Mouse (Mus musculus) kidney, postnatal 0 days (tissue): ENCODE data around the gene Hspb11. TPM values are rescaled to one million over a fixed set of nuclear protein-coding genes. Genes with fewer than 3 reads are reported as not detected.

Experiments
- ATAC-seq: fragments of 200-750 bp; cut with Nextera tagmentation; replicated peaks from 2 replicates; pipeline ENCODE4 v1.8.0; 2017; ENCODE audit warnings: low read depth, moderate number of reproducible peaks, moderate TSS enrichment, moderate library complexity; ENCODE audit not compliant: low FRiP score
- DNase-seq: peaks from one replicate; pipeline ENCODE4 v3.0.0-alpha.2; 2016; ENCODE audit warnings: low spot score
- H3K27ac ChIP-seq: fragments of 300-500 bp; sonication (generic); 2 replicates; pipeline ENCODE4 v1.5.1; 2014; ENCODE audit warnings: mild to moderate bottlenecking
- H3K27me3 ChIP-seq: fragments of 300-500 bp; sonication (generic); 2 replicates; pipeline ENCODE4 v1.6.1; 2014; ENCODE audit warnings: low read length, mixed read lengths; ENCODE audit not compliant: insufficient read depth
- H3K36me3 ChIP-seq: fragments of 300-500 bp; sonication (generic); 2 replicates; pipeline ENCODE4 v1.6.1; 2014; ENCODE audit warnings: low read length, mixed read lengths; ENCODE audit not compliant: insufficient read depth
- H3K4me1 ChIP-seq: fragments of 300-500 bp; sonication (generic); replicated peaks from 2 replicates; pipeline ENCODE4 v1.6.1; 2014; ENCODE audit warnings: antibody characterized with exemption, low read length, mixed read lengths; ENCODE audit not compliant: insufficient read depth
- H3K4me2 ChIP-seq: fragments of 300-500 bp; sonication (generic); 2 replicates; pipeline ENCODE4 v1.6.1; 2014; ENCODE audit warnings: mild to moderate bottlenecking, low read length, moderate library complexity, mixed read lengths
- H3K4me3 ChIP-seq: fragments of 300-500 bp; sonication (generic); replicated peaks from 2 replicates; pipeline ENCODE4 v1.5.1; 2014; ENCODE audit warnings: low read depth, low read length
- H3K9ac ChIP-seq: fragments of 300-500 bp; sonication (generic); 2 replicates; pipeline ENCODE4 v1.6.1; 2014; ENCODE audit warnings: low read depth, low read length
- H3K9me3 ChIP-seq: fragments of 300-500 bp; sonication (generic); replicated peaks from 2 replicates; pipeline ENCODE4 v1.6.1; 2016; ENCODE audit warnings: low read length, inconsistent platforms, mixed read lengths
- CTCF ChIP-seq: IDR thresholded peaks from 2 replicates; pipeline ENCODE4 v1.5.1; 2016; ENCODE audit warnings: antibody characterized with exemption, low read depth, mild to moderate bottlenecking, moderate library complexity
- whole genome bisulfite sequencing: fragments of 180-500 bp; shearing (Covaris S2); extraction: QIAGEN DNeasy Blood & Tissue Kit; methylation state at CpG from one replicate; pipeline ENCODE4 v1.1.7; 2014; 5-methylcytosine and 5-hydroxymethylcytosine counted together
- polyA plus RNA-seq: library from polyadenylated mRNA; unstranded; fragments of >200 nt; fragmentation: Nextera tagmentation; extraction: Ambion mirVana; gene quantifications from 2 replicates; pipeline ENCODE4 v1.2.1, GENCODE M21; 2015

The Hspb11 gene
- polyA plus RNA-seq, 1 experiment from 2014 or later = 56.7 TPM

DNA sequence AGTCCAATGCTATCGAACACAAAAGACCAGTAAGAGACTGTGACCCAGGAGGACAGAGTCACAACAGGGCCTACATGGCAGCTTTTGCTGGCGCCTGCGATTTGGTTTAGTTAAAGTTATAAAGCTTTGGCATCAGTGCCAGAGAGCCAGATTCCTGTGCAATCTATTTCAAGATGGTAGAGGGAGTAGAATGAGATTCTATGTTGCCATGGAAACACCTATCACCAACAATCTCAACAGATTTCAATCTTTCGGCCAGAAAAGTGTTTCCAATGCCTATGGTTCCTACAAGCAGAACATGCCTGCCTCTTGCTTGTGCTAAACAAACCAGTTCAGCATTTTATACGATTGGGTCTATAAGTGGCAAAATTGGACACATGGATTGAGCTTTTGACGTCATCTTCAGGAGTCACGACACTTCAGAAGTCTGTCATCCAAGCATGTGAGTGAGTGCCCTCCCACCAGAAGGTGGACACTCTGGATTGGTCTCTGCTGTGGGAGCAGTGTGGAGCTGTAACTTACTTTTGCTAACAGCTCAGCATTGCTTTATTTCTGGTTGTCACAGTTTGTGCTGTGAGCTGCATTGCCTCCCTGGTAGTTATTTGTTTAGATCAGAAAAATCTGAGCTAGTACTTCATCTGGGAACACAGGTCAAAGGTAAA is 38.3 kb downstream of the Hspb11 start:
- Histone ChIP-seq H3K4me2 (no peak overlapping the region), H3K9me3 (no peaks in the 10 kb centered on the region), H3K36me3 (no peaks in the 10 kb centered on the region), H3K9ac (no peak overlapping the region), H3K4me3 (no peak overlapping the region), H3K27ac (no peak overlapping the region), H3K27me3 (no peaks in the 10 kb centered on the region), H3K4me1 (no peaks in the 10 kb centered on the region)
- WGBS = 80% methylated on average over 7 of the region's 7 CpGs
- TF ChIP-seq CTCF = no peak
- DNase-seq (no peak), ATAC-seq (no peak)

DNA sequence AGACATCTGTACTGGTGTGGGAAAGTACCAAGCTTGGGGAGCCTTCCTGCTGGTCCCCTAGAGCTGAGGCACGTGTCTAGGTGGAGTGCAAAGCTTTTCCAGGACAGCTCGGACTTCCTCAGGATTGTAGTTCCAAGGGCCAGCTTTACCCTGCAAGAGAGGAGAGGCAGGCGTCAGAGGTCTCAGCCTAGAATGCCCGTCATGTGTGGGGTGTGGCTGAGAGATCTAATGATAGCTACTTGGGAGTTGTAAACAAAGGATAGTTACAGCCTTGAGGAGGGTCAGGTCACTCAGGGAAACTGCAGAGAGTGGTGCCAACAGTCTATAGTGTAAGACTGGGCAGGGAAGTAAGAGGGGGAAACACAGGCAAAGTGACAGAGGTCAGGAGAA is 38.9 kb downstream of the Hspb11 start:
- Histone ChIP-seq H3K4me3 (no peak overlapping the region), H3K27me3 (no peaks in the 10 kb centered on the region), H3K36me3 (no peaks in the 10 kb centered on the region), H3K4me1 (no peaks in the 10 kb centered on the region), H3K9ac (no peak overlapping the region), H3K27ac (no peak overlapping the region), H3K4me2 (no peak overlapping the region), H3K9me3 (no peaks in the 10 kb centered on the region)
- no peak for DNase-seq
- no peak for ATAC-seq
- no peak for TF ChIP-seq CTCF
- 24% methylated on average over 4 of the region's 4 CpGs for whole genome bisulfite sequencing

DNA sequence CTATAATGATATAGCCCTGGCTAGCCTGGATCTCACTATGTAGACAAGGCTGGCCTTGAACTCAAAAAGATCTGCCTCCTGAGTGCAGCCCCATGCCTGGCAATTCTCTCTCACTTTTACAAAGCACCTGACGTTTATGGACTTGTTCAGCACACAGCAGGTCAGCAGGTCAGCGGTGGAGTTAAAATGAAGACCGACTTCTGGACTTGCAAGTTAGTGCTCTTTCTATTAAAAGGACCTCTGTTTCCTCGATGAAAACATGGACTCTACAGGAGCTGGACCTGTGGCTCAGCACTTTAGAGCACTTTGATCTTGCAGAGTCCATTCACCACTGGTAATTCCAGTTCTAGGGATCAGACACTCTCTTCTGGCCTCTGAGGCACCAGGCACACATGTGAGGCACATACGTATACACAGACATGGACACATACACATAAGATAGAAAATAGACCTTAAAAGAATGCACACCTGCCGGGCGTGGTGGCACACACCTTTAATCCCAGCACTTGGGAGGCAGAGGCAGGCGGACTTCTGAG is 44.7 kb downstream of the Hspb11 start:
- WGBS = 76% methylated on average over 8 of the region's 8 CpGs
- Histone ChIP-seq H3K27me3 (no peaks in the 10 kb centered on the region), H3K9ac (no peak overlapping the region), H3K4me1 (no peaks in the 10 kb centered on the region), H3K9me3 (no peaks in the 10 kb centered on the region), H3K27ac (no peak overlapping the region), H3K4me3 (no peak overlapping the region), H3K4me2 (no peak overlapping the region), H3K36me3 (no peaks in the 10 kb centered on the region)
- TF ChIP-seq CTCF = no peak
- no peak for DNase-seq
- no peak for ATAC-seq

DNA sequence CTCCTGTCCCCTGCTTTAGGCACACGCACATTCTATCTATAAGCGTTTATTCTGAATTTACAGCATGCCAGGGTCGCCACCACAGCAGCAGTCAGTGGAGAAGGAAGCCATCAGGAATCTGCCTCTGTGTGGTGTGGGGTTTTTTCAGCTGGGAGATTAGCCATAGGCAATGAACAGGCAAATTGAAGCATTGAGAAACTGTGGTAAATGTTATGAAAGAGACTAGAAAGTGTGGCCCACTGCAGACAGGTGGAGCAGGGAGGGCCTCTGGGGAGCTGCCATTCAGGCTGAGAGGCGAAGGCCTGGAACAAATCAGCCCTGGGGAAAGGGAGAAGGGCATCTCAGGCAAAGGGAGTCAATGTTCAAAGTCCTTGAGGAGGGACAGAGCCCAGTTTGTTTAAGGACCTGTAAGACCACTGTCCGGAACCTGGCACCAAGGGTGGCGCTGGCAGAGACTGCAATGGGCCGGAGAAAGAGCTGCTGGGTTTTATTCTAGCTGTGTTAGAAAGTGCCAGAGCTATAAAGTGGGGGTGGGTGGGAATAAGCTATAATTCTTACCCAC is 46.5 kb downstream of the Hspb11 start:
- DNase-seq = no peak
- 76% methylated on average over 7 of the region's 7 CpGs for WGBS

DNA sequence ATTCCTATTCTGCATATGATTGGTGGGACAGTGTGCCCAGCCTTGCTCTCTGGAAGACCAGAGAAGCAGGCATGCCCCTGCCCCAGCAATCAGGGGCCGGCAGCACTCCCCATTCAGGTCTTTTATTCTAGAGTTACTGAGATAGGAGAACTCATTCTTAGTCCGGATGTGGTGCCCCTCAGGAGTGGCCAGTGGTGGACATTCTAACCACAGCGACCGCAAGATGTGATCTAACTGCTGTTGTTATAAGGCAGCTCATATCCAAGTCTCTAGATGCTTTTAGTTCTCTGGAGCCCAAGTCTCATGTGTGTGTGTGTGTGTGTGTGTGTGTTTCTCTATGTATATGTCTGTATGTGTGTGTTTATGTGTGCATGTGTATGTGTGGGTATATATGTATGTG is 47.0 kb downstream of the Hspb11 start:
- H3K4me1 ChIP-seq = no peaks in the 10 kb centered on the region
- H3K9ac ChIP-seq = no peak overlapping the region
- WGBS = 84% methylated on average over 4 of the region's 4 CpGs
- no peaks in the 10 kb centered on the region for H3K9me3 ChIP-seq
- no peak for DNase-seq
- TF ChIP-seq CTCF = no peak
- no peaks in the 10 kb centered on the region for H3K36me3 ChIP-seq
- no peaks in the 10 kb centered on the region for H3K27me3 ChIP-seq
- H3K27ac ChIP-seq = no peak overlapping the region
- no peak for ATAC-seq
- H3K4me2 ChIP-seq = no peak overlapping the region
- H3K4me3 ChIP-seq = no peak overlapping the region

More for the DNA sequence above, 46.5 kb downstream of the Hspb11 start:
- no peak for ATAC-seq
- no peak for TF ChIP-seq CTCF
- H3K4me2 ChIP-seq = no peak overlapping the region
- no peaks in the 10 kb centered on the region for H3K36me3 ChIP-seq
- no peak overlapping the region for H3K27ac ChIP-seq
- no peaks in the 10 kb centered on the region for H3K27me3 ChIP-seq
- no peak overlapping the region for H3K9ac ChIP-seq
- no peak overlapping the region for H3K4me3 ChIP-seq
- H3K4me1 ChIP-seq = no peaks in the 10 kb centered on the region
- H3K9me3 ChIP-seq = no peaks in the 10 kb centered on the region

DNA sequence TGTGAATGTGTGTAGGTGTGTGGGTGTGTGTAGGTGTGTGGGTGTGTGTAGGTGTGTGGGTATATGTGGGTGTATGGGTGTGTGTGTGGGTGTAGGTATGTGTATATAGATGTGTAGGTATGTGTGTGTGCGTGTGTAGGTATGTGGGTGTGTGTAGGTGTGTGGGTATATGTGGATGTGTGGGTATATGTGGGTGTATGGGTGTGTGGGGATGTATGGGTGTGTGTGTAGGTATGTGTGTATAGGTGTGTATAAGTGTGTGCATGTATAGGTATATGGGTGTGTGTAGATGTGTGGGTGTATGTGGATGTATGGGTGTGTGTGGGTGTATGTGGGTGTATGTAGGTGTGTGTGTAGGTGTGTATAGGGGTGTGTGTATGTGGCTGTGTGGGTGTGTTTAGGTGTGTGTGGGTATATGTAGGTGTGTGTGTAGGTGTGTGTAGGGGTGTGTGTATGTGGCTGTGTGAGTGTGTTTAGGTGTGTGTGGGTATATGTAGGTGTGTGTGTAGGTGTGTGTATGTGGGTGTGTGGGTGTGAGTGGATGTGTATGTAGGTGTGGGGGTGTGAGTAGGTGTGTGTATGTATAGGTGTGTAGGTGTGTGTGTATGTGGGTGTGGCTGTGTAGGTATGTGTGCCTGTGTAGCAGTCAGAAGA is 47.6 kb downstream of the Hspb11 start:
- ATAC-seq = no peak
- no peak overlapping the region for H3K4me3 ChIP-seq

More for the DNA sequence above, 47.6 kb downstream of the Hspb11 start:
- Histone ChIP-seq H3K36me3 (no peaks in the 10 kb centered on the region), H3K9me3 (no peaks in the 10 kb centered on the region), H3K4me2 (no peak overlapping the region), H3K4me1 (no peaks in the 10 kb centered on the region), H3K27me3 (no peaks in the 10 kb centered on the region), H3K27ac (no peak overlapping the region), H3K9ac (no peak overlapping the region)
- WGBS = 89% methylated on average over 1 of the region's 1 CpGs
- DNase-seq = no peak
- TF ChIP-seq CTCF = no peak
